Mouse (Mus musculus) cerebellum, adult 18-20 months (tissue): Measurements from ENCODE around the gene Plscr2.
"Not testable (repeated sequence)": the region's sequence is repeated elsewhere in the genome, so short reads cannot be mapped to it uniquely, and the experiment has no call there.

Experiments
- DNase-seq, 2 experiments: peaks; one replicate each; pipeline ENCODE4 v3.0.0; 2021

Plscr2 gene

DNA sequence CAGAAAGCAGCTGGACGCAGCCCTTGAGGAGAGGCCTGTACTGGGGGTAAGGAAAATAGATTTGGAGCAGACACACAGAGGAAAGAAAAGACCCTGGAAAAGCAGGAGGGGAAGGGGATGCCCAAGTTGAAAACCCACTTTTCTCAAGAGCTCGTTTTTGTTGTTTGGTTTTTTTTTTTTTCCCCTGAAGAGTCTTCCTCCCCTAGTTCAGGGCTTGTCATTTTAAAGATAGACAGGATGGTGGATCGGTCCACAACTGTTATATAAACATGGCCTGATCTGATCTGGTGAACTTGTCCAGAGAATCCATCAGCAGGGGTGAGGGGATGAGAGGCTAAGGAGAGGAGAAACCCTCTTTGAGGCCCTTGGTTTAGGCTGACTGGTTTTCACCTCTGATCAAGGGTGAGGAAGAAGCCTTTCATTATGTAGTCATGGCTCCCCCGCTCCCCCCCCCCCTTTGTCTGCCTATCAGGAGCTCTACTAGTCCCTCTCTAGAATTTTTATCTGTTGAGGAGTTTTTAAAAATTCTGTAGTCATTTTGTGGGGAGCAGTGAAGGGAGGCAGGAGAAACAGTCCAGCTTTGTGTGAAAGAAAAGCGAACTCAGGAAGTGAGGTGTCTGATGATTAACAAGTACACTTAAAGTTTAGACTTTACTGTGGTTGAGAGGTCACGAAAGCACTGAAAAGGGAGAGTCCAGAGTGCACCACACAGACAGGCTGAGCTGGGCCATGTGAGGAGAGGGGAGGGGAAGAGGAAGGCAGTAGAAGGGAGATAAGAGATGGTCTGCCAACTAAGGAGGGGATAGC, 1.2 kb upstream of the Plscr2 start:
- no peak for DNase-seq

DNA sequence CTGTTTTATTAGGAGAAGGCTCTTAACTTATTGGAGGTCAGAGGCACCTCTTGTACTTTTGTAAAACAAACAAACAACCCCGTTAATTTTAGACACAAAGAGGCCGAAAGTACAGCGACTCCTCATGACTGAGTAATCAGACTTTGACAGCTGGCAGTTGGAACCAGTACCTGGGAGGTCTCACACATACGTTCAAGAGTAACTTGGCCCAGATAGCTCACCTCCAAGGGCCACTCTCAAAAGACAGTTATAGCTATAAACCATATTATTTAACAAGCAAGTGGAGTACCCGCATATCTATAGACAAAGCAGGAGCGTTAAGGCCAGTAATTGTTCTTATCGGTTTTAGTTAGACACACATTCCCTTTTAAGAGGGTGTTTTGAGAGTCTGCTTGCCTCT, 958 bp downstream of the Plscr2 start:
- DNase-seq = no peak

DNA sequence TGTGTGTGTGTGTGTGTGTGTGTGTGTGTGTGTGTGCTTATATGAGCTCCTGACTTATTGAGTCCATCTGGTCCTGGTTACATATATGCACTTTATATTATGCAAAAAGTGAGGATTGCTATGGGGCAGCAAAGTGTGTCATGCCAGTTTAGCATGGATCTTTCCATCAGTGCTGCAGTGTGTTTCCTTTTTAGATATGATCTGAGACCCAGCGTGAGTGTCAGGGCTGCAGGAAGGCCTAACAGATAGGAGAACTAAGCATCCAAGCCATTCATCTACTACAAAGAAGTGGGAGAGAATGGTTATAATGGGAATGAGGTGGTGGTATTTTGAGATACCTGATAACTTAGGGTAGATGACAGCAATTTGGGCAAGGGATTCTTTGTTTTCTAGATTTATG, 4.6 kb downstream of the Plscr2 start:
- no peak for DNase-seq

DNA sequence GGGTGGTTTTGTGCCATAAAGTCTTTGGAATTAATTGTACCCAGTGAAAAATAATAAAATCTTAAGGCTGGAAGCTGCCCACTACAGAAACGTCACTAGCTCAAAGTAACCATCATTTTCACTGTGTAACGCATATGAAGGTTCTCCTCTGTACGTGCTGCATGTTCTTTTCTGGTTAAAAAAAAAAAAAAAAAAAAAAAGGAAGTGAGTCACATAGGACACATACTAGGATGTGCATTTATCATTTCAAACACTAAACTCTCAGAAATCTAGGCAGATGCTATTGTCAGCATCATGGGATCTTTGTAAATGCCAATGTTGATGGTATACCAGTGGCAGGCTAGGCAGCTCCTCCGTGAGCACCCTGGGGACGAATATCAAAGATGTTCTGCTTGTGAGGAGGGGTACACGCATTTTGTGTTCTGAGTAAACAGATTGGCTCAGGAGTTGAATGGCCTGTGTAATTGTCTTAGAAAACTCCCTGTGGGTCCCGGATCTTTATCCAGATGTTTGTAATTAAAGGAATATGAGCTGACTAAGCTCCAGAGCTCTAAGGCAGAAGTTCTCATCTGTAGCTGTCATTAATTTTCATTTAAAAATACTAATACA, 7.3 kb downstream of the Plscr2 start:
- DNase-seq = no peak

DNA sequence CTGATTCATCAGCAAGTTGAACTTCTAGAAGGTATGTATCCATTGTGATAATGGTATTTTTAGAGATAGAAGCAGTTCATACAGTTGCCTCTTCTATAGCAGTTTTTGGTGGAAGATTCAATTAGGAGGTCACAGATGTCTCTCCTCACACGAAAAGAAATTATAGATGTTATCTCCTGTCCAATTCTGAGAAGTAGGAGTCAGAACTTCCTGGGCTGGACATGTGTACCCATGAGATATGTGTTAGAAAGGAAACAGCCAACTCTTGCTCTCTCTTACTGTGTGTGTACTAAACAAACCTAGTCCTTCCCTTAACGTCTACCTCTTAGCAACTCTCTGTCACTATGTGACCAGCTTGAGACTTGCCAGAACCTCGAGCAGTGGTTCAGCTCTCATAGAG, 14.3 kb downstream of the Plscr2 start:
- no peak for DNase-seq

DNA sequence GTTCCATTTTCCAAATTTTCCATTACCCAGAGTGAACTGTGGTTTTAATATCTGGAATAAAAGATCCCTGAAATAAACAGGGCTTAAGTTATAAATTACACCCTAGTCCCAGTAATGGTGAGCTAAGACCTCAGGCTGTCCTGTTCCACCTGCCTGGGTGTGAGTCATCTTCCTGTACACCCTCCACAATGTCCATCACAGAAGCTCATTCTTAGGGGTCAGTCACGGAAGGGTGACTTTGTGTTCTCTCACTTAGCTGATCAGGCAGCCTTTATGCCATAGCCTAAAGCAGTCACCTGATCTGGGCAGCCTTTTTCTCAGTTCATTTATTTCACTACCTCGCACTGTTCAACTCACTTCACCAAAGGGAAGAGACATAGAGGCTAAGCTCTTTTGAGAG, 16.8 kb downstream of the Plscr2 start:
- no peak for DNase-seq

DNA sequence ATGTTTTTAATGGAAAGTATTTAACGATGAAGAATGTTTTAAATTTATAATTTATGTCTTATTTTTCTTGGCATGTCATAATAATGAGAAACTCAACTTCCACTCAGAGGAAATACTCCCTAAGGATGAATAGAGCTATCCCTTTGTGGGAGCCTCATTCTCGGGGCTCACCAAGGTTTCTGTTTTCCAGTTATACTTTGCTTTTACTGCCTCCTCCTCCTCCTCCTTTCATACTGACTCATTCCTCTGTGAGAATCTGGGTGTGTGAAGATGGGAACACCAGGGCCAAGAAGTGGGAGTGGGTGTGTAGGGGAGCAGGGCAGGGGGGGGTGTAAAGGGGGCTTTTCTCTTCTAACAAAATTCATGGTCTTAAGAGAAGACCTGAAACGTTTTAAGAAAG, 17.5 kb downstream of the Plscr2 start:
- no peak for DNase-seq

DNA sequence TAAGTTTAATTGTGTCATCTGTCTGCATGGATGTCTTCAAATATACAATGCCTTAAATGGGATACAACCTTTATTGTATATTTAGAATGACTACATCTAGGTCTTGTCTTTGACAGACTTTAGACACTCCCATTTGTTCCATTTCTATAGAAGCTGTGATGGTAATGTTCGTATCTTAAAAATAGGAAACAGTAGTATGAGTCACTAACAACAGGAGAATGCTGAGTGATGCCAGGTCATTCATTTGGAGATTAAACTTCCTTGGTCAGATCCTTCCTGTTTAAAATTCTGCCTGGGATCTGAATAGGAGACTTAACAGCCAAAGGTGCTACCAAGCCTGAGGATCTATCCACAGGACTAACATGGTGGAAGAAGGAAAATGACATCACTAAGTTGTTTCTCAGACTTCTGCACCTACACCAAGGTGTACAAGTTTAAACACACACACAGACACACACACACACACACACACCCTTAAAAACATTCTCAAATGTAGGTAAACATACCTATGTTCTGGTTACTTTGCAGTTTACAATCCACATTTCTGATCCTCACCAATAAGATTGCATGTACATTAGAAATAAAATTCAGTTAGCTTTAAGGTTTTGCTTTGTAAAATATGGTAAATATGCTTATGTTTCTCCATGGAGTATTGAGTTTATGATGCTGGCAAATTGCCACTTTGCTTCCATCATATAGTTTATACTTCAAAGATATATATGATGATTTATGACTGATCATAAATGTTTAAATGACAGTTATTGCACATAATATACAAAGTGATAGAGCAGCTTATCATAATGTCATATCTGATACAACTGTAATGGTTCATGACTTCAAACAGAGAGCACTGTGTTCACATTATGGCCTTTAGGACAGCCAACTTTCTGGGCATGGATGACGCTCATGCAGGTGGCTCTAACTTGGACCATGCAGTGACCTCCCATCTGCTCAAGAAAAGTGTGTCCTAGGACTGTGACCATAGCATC, 18.5 kb downstream of the Plscr2 start:
- DNase-seq = no peak

DNA sequence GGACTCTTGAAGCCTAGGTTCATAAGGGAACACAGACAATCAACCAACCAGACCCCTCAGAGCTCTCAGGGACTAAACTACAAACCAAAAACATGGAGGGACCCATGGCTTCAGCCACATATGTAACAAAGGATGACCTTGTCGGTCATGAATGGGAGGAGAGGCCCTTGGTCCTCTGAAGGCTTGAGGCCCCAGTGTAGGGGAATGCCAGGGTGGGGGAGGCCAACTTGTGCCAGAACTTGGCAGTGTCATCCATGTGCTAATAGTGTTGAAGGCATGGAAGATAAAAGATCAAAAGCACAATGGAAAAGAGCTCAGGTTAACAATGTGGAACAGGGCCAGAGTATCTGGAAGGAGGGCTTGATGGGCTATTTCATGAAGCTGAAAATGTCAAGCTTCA, 22.9 kb downstream of the Plscr2 start:
- no peak for DNase-seq

DNA sequence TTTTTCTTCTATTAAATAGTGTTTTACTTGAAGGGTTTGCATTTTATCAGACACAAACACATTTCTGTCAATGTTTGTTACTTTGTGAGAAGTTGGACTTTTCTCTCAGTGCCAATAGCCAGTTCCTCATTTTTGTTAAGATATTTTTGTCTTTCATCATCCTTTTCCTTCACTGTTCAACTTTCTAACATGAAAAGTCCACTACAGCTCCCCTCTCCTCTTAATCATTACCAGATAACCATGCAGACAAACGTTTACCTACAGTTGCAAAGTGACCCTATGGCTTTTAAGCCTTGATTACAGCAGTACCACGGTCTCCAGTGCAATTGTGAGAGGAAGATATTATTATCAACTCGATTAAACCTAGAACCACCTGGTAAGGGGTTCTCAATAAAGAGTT, 25.8 kb downstream of the Plscr2 start:
- DNase-seq = no peak

DNA sequence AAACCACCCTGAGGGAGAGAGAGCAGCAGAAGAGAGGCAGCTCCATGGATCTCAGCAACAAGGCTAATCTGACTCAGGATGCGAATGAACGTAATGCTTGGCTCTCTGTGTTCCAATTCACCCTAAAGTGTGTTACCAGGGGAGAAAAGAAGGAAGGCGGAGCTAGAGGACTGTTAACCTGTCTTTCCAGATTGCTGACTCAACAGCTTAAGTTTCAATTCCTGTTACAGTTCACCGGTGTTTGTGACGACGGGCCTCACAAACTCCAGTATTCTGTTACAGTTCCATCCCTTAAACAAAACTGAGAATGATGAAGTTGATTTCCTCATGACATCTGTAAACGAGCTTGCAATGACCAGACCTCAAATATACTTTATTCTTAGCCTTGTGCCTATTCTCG, 29.7 kb downstream of the Plscr2 start:
- DNase-seq = no peak

DNA sequence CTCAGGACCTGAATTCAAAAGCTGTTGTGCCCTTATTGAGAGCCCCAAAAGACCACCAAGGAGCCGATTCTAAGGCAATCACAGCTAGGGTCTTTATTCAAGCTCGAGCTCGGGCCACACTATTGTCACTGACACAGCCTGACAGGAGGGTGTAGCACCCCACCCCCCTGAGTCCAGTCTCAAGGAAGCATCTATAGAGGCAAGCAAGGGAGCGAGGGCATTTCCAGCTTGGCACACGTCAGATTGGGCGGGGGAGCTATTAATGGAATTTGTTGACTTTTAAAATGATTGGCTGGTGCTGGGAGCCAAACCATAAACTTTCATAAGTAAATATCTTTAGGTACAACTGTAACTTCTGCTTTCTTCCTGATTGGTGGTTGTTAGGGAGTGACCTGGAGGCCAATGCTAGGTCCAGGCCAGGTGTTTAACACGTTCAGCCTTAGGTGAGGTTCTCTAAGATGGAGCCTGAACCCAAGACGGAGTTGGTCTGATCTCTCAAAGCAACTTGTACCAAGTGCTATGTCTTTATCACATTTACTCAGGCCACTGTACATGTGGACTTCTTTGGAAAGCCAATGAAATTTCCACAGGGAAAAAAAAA, 30.3 kb downstream of the Plscr2 start:
- DNase-seq = no peak

DNA sequence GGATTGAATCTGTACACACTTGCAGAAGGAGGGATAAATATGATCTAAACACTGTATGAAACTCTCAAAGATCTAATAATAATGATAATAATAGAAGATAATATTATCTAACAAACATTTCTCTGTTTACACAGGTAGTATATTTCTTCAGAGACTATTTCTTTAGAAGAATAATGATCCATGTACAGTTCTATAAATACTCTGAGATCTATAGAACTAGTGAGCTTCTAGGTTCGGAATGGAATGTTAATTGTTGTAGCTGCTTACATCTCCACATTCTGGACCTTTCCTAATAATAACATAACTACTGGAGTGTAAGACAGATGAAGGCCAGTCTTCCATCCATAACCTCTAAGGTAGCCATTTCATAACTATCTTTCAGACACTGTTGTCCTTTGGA, 33.7 kb downstream of the Plscr2 start, which contains the start of gene 1700057G04Rik:
1700057G04Rik (plus strand) TSS at position 301 of the 400 bp plus-strand sequence.
- no peak for DNase-seq

DNA sequence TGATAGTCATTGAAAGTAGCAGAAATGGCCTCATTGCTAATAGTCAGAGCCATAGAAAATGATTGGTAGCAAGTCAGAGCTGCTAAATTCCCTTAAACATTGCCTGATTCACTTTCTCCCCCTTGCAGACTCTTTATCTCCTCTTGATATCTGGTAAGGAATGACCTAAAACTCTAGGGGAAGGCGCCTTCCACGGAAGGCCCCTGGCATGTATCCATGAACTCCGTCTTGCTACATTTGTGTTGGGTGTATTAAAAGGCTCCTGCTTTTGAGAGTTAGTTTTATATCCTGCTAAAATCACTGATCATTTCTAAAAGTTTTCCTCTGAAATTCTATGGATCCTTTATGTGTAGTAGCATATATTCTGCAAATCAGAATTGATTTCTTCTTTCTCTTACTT, 41.4 kb downstream of the Plscr2 start:
- DNase-seq = no peak

DNA sequence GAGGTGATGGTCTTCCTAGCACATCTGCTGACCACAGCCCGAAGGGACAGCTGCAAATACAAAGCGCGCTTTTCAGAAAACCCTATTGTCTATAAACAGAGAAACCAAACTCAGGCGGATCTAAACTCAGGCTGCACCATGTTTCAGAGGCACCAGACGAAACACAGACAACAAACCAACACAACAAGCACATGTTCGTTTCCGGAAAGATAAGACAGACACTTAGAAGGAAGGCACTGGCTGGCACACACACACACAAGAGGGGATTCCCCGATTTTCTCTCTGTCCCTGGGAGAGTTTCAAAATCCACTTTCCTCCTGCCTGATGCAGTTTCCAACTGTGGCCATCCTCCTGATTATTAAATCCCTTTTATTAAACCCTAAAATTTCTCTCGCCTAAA, 50.5 kb downstream of the Plscr2 start:
- DNase-seq = not testable (repeated sequence)

DNA sequence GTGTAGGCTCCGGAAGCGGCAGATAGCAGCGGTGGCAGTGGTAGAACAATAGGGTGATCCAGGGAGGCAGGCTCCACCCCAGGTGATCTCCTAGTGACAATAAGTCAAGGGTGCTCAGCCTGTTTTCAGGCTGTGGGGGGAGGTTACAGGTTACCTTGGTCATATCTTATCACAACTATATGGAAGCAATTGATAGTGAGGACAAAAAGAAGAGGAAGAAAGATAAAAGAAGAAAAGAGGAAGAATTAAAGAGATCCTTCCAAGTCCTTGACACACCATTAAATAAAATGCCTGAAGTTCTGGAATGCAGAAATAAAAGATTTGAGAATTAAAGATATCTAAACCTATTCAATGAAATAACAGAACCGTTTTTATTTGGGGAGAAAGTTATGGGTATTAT, 51.4 kb downstream of the Plscr2 start:
- no peak for DNase-seq

DNA sequence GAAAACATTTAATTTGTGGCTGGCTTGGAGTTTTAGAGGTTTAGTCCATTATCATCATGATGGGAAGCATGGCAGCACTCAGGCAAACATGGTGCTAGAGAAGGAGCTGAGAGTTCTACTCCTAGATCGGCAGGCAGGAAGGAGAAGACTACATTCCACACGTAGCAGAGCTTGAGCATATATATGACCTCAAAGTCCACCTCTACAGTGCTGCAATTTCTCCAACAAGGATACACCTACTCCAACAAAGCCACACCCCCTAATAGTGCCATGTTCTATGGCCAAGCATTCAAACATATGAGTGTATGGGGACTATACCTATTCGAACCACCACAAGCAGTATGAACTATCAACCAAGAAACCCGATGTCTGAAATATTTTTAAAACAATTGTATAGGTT, 56.0 kb downstream of the Plscr2 start:
- no peak for DNase-seq

DNA sequence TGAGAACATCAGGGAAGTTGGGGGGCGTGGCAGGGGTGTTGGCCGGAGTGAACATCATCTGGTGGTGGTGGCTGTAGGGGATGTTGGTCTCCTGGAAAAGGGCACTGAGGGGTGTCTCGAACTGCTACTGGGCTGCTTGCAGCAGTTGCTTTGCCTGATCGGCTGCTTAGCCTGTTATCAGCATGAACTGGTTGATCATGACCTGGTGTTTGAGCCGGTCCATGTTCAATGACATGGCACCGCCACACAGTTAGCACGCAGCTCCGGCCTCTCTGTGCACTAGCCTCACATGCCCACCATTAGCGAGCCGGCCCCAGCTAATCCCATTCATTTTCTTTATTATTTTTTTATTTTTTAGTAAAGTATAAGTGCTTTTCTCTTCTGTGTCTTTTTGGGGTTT, 59.4 kb downstream of the Plscr2 start:
- DNase-seq = no peak

DNA sequence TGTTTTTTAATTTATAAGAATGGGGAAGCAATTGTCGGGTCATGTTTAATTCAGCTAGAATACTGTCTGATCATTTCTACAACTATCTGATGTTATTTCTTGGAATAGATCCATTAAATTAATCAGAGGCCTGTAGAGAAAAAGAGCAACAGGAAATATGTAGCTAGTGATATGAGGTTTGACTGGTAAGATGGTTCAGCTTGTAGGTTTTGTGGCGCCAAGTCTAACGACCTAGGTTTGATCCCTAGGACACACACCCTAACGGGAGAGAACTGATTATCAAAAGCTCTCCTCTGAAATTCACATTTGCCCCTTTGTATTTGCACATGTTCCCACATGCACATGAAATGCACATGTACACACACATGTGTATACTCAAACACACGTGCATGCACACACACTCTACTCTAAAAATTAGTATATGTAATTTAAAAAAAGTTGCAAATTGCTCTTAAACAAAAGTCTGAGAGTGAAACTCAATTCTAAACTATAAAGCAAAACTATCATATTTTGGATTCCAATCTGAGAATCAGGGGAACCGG, 59.9 kb downstream of the Plscr2 start:
- no peak for DNase-seq

DNA sequence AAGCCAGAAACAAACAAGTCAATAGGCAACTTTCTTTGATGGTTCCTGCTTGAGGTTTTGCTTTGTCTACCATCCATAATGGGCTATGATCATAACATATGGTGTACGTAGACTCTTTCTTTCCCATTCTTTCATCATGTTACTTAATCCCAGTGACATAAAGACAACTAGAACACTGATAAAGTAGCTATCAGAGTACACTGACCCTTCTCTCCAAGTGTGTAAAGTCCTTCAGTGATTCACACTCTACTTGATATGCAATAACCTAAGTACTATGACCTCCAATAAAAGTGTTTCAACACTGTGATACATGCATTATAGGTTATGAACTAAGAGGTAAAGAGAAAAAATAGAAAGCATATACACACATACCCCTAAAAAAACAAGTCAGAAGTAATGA, 61.7 kb downstream of the Plscr2 start:
- no peak for DNase-seq

DNA sequence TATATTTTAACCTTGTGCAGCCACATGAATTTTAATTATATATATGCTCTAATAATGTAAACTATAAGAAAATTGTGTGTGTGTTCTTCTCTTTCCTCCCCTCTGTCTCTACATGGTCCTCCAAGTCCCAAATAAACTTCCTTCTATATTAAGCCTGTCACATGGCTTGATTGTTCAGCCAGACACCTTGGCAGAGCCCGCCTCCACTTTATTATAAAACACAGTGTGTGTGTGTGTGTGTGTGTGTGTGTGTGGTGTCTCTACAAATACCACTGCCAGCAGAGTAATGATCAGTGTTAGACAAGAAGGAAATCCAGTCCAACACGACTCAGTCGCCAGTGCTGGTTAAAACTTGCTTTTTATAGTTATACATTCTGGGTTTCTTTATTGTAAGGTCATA, 62.3 kb downstream of the Plscr2 start:
- no peak for DNase-seq

DNA sequence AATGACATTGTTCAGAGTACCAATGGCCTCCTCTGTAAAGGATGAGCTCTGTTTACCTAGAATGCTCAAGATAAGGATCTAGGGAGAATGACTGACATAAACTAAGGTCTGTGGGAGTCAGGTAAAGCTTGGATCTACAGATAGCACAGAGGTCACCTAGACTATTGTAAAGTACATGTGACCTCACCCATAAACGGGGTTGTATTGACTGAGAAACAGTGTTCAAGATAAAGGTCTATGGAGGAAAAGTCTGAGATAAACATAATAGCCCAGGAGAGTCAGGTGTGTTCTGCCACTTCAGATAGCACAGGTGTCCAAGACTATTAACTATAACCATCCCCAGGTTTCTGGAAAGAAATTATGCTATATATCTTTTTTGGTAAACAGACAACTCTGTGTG, 63.6 kb downstream of the Plscr2 start:
- DNase-seq = no peak
